Mouse (Mus musculus) heart, postnatal 4 days (tissue): ENCODE results near the gene Ctr9. TPM values are rescaled to one million over a fixed set of nuclear protein-coding genes. Genes with fewer than 3 reads are reported as not detected.
A peak's percentile ranks its signal among the peaks of the same experiment; 100 is the strongest.

Experiments
- DNase-seq: peaks from one replicate; pipeline ENCODE4 v3.0.0; 2021
- total RNA-seq, 2 experiments: library from RNA; stranded (reverse); gene quantifications; 2 replicates each; pipeline ENCODE4 v1.2.3; 2021

Gene Ctr9
- 10 to 100 TPM; 29.1 to 32.2 TPM for total RNA-seq

DNA sequence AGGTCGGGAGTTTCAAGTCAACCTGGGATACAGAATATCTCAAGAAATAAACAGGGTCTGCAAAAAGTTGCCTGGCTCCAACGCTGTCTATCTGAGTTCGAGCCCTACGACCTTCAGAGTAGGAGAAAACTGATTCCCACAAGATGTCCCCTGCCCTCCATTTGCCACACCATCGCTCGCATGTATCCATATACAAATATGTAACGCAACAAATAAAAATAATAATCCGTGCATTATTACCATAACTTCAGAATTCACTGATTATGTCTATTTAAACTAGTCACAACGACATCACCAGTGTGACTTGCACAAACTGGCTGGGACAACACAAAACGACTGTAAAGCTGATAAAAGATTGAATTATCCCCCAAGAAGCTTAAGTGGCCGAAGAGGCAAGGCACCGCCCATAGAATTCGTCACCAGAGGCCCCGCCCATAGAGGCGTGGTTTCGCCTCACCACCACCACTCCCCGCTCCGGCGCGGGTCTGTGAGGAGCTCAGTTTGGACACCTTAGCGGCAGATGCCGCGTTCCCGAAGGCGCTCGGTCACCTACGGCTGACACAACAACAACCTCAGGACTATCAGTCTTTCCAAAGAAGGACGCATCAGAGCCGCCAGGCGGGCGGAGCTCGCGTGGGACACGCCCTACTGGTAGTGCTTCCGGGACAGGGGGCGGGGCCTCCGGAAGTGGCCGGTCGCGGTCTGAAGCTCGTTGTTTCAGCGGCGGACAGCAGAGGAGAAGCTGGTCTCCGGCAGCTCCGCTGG, at the start of gene Ctr9:
Gene Ctr9 (plus strand): TSS at position 671 of the 765 bp plus-strand sequence.
- peak; percentile 95 for DNase-seq

DNA sequence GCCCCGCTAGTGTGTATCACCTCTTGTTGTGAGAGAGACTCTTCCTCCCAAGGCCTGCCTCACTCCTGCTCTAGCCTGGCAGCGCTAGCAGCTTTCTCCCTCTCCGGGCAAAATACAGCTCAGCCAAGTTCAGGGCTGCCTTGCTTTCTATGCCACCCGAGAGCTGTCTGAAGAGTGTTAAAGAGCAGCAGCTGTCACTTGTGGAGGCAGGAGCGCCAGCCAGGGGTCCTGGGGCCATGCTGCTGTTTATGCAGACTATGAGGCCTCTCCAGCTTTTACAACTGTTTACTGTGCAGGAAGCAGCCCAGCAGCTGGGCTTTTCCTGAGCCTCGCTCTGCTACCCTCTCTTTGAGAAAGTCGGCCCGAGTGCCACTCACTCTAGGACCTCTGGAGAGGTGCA, 47.7 kb upstream of the Ctr9 start:
- DNase-seq: peak; percentile 16

DNA sequence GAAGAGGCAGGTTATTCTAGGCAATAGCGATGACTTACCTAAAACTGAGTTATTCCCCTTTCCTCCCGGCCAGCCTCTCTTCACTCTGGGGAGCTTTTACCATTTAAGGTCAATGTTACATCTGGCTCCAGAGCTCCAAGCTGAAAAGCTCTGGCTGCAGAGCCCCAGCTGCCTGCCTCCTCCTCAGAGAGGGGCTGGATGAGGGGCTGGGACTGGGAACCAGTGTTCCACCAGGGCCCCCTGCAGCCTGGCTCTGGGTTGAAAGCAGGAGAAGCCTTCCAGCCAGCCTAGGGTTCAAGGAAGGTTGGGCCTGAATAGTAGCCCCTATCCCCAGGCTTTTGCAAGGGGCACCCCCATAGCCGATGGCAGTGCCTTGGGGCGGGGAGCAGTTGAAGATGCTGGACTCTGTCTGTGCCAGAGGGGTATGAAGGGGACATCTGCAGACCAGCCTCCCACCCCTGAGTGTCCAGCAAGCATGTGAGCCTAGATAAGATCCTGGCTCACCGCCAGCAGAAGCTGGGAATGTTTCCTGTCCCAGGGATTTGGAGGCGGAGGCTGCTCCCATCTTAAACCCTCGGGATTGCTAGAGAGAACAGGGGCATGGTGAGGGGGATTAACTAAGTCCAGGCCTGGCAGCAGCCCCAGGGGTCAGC, 46.6 kb upstream of the Ctr9 start, which contains the start of gene Mrvi1:
Gene Mrvi1 (minus strand): TSS at position 409 of the 653 bp plus-strand sequence.
- peak; percentile 80 for DNase-seq

DNA sequence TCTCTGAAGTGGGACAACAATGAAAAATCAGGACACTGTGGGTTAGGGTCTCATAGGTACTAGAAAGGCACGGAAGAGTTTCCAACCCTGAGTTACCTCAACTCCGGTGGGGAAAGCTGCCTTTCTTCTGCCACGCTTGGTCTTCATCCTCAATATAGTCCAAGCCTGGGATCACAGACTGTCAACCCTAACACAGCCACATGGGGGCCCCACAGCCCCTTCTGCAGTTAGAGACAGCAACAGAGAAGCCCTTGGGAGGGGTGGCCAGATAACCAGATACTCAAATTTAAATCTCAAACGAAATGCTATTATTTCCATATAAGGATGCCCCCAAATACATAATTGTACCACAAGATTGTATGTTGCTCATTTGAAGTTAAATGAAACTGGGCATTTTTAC, 46.0 kb upstream of the Ctr9 start:
- DNase-seq: peak; percentile 69

DNA sequence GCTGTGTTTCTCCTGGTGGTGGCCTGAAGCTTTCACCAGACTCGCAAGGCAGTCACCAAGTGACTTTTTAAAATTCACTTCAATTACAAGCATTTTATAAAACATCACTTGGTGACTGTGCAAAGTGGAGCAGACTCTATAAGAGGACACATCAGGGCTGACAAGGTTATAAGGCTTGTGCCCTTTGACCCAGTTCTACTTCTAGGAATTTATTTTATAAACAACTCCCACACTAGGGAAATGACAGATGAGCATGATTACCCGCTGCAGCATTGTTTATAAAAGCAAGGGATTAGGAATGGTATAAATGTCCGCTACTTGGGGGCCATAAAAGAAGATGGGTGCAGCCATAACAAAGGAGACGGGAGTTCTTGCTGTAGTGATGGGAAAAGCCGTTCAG, 45.1 kb upstream of the Ctr9 start:
- no peak for DNase-seq

DNA sequence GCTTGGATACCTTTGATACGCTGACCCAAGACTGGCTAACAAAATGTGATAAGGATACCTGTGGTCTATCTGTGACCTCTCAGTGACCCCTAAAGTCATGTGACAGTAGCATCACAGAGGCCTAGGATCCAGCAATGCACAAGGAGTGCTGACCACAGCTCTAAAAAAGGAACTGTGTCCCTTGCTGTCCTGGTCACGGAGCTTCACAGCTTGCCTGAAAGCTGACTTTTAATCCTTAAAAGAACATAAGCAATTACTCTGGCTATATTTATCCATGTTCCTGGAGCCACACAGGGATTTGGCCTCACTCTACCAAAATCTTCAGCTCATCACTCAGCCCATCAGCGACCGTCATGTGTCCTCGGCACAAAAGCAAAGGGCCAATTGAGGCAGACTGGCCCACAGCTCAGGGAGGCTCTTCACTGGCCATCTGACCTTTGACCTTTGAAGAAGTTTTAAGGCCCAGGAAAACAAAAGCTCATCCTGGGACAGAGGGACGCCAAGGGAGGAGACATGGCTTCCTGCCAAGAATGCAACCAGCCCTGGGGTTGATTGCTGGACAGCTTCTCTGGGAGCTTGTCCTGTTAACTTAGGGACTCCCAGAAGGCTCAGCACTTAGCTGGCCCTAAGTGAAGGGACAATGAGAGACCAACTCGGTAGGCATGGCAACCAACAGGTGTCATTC, 43.0 kb upstream of the Ctr9 start:
- DNase-seq: peak; percentile 45

DNA sequence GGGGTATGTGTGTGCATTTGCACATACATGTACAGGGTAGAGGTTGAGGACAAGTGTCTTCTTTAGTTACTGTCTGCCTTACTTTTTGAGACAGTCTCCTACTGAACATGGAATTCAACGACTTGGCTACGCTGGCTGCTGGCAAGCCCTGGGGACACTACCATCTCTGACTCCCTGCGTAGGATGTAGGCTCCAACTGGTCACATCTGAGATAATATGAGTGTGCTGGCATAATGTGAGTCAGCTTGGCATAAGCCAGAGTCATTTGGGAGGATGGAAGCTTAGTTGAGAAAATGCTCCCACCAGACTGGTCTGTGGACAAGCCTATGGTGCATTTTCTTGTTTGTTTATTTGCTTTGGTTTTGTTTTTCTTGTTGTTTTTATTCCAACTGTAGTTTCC, 40.7 kb upstream of the Ctr9 start:
- no peak for DNase-seq

DNA sequence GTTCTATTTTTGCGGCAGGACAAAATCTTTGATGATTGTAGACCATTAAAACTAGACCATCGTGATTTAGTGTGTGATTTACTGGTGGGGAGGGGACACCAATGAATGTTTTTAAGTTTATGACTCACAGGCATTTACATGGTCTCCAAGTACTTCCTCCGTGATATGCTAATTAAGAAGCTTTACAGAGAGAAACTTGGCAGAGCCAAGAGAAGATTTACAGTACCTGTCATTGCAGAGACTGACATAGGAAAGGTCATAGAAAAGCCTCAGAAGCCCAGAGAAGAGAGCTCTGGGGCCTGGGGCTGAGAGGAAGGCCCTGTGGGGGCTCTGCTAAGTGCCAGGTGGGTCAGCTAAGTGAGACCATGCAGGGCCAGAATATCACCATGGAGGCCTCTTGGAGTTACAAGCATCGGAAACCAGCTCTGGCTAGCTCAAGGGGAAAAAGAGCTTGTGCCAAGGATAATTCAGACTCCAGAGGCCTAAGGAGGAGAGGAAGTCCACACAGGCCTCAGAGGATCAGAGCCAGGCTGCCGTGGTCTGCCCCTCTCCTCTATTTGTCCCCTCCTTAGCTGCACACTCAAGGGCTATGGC, 39.4 kb upstream of the Ctr9 start:
- no peak for DNase-seq

DNA sequence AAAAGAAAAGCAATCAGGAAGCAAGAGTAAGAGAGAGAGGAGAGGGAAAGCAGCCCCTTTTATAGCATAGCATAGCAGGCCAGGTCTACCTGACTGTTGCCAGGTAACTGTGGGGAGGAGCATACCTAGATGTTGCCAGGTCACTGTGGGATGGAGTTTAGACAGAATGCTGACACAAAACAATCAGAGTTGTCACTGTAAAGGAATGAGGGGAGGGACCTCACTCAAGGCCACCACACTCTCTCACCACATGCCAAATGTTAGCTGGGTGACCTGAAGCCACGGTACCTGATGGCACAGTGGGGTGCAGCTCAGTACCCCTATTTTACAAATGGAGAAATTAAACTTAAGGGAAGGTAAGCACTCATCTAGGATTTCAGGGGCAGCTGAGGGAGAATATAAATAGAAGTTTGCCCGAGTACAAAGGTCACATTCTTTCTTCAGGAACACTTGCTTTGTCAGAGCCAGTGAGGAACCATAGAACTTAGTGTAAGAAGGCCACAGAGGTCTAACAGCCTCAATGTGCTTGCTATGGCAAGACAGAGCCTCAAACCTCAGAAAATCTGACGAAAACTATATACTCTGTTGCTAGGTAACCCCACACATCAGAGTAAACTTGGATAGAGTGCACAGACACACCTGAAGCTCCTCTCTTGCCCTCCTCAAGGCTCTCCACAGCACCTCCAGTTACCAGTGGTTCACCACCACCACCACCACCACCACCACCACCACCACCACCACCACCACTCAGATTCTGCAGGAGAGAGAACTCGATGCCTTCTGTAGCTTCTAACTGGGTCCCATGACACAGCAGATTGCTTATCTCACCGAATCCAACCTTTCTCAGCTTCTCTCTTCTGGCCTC, 38.2 kb upstream of the Ctr9 start:
- DNase-seq: no peak

DNA sequence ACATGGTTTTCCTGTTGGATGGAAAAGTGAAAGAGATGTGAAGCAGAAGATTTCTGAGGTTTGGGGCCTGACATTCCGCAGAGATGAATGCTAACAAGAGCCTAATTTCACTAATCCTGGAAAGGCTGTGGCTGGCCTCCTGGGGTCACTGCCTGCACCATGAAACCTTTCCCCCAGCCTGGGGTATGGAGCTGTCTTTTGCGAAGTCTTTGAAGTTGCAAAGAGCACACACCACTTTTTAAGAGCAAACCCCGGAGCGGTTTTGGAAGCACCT, 37.6 kb upstream of the Ctr9 start:
- DNase-seq: no peak

DNA sequence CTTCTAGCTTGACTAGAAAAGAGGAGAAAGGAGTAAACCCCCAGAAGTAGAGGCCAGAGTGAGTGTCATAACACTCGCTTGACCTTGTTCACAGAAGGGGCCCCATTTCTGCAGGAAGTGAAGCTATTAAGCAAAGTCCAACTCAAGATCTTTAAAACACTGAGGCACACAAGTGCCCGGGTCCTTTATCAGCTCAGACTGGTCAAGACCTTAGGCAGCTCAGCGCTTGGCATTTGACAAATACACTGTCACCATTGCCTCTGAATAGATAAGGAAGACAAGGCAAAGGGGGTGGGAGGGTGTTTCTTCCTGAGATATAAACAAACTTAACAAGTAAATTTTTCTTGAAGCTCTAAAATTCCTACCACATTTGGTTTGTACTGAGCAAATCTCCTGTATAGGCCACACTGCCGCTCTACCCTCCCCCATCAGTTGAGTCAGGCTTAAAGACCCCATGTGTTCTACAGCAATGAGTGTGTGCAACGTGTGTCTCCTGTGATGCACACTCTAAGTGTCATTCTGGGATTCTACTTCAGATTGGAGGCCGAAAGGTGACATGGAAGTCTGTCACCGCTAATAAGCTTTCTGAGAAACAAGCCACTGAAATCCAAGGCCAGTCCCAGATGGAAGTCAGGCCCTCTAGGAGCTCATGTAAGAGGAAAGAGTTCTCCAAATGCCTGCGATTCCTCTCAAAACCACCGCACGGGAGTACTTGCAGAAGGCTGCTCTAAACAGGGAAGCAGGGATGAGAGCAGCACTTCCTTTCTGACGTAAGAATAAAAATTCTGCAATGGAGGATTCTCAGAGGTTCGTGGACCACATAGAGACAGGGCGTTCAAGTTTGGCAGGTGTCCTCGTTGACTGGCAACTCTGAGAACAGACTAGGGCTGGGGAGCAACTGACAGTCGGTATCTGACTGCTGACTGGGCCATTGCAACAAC, 29.6 kb upstream of the Ctr9 start:
- DNase-seq: no peak

DNA sequence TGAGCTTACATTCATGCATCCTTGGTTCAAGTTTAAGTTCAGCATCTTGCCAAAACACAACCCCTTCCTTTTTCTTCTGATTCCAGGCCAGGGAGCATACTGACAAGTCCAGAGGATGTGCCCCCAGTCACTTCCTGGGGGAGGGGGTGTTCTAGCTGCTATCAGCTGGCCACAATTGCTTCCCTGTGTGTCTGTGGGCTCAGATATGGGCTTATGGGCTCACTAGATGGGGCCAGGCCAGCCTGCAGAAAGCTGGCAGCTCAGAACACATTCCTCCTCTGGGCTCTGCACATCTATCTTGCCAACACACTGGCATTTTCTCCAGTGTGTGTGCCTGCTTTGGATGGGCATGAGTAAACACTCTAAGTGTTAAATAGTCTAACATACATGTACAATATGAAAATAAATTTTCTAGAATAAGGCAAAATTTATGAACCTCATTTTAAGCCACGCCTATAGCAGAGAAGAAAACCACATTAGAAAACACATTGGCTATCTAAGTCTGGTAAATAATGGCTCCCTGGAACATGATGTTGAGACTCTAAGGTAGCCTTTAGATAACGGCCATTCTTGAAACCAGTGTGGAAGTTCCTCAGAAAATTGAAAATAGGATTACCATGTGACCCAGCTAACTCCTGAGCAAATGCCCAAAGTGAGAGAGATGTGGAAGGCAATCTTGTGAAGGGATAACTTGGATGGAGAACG, 24.5 kb upstream of the Ctr9 start:
- no peak for DNase-seq

DNA sequence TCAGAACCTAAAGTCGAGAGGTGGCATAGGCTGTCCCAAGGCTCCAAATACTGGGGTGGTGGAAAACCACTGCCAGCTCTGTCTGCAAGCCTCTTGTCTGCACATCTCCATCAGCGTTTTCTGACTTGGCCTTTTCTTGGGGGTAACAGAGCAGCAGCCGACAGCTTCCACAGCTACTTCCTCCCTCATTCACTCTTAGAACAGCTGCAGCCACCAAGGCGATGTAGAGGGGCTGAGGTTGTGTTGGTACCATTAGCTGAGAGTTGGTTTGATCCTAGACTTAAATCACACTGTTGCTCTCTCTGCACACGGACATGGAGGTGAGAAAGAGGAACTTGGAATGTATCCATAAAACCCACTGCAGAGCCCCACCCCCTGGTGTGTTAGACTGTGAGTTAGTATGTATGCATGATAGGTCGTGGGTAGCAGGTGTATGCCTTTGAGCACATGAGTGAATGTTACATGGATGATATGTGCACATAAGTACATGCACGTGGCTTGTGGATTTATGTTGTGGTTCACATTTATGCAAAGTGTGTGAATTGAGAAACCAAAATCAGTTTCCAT, 14.6 kb upstream of the Ctr9 start:
- DNase-seq: no peak

DNA sequence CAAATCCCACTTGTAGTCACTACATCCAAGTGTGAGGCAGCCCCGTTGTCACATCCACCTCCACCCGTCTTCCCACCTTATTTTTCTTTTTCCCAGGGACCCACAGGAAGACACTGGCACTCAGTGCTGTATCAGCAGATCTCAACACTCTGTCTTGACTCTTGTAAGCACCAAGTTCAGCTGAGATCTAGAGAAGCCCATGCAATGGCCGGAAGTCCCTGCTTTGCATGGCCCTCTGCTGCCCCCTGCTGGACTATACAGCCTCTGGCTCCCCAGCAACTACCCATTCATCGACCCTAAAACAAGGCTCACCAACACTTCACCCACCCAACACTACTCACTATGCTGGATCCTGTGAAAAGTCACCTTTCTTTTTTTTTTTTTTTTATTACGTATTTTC, 13.9 kb upstream of the Ctr9 start:
- DNase-seq: peak; percentile 94

DNA sequence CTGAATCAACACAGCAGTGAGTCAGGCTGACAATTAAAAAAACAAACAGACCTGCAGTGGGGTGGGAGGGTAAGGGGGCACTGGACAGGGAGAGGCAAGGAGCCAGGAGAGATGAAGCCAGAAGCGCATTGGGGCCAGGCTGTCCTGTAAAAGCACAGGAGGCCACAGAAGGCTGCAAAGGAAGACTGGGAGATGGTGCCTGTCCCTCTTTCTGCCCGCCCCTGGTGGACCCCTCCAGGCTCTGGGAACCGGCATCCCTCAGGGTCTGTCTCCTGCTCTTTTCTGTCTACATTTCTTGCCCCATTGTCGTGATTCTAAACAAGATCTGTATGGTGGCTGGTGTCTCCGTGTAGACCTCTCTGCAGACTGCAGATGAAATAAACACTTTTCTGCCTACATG, 13.0 kb upstream of the Ctr9 start:
- DNase-seq: no peak

DNA sequence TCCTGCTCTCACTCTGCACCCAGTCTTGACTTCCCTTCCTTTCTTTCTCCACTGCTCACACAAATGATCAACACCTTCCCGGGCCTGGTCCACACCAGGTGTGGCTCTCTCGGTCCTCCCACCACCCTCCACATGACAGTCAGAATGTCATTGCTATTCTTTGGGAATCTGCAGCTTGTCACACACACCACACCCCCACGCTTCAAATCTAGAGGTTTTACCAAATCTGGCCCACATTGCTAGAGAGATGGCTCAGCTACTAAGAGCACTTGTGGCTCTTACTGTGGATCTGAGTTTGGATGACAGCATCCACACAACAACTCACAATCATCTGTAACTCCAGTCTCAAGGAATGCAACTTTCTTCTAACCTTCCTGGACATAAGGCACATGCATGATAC, 11.8 kb upstream of the Ctr9 start:
- DNase-seq: no peak

DNA sequence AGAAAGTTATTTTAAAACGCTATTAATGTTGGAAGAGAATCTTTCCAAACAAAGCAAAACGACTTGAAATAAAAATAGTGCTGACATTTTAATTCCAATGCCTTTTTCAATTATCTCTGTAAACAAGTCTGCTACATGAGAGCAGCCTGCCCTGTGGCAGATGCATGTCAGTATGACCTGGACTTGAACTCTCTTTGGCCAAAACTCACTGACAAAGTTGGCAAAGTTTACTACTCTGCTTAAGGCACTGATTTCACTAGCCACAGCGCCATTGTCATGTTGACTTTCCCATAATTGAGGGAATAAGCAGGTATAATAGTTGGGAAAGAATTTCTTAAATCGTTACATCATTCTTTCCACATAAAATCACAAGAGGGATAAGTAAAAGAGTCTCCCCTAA, 7.9 kb upstream of the Ctr9 start:
- DNase-seq: no peak

DNA sequence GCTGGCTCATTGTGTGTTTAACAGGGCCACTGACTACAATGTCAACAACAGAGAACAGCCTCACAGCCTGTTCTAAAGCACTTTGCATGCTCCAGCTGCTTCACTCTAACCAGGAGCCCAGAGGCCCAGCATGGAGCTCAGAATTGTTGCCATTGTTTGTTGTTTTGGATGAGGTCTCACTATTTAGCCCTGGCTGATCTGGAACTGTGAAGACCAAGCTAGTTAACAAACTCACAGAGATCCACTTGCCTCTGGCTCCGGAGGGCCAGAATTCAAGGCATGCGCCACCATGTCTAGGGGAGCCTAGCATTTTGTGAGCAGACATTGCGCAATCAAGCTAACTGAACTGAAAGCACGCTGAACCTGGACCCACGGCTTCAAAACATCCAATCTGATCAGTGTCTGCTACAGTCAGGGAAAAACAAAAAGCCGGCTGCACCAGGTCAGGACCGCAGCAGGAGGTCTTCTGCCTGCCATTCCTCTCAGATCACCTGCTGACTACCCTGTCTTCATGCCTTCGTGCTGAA, 4.6 kb upstream of the Ctr9 start:
- no peak for DNase-seq

DNA sequence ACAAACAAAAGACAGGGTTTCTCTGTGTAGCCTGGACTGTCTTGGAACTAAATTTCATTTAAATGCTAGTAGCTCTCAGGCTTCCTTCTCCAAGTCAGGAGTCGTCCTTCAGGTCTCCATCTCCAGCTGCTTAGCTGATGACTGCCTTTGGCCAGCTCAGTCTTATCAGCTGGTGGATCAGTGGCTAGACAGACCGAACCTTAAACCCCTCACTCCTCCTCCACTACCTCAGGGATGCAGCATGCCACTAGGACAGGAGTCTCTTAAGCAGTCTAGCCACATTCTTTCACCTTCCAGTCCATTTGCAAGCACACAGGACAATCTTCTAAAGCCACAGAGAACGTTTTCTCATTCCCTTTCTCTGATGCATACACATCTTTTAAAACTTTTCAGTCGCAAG, 3.8 kb upstream of the Ctr9 start:
- DNase-seq: no peak

DNA sequence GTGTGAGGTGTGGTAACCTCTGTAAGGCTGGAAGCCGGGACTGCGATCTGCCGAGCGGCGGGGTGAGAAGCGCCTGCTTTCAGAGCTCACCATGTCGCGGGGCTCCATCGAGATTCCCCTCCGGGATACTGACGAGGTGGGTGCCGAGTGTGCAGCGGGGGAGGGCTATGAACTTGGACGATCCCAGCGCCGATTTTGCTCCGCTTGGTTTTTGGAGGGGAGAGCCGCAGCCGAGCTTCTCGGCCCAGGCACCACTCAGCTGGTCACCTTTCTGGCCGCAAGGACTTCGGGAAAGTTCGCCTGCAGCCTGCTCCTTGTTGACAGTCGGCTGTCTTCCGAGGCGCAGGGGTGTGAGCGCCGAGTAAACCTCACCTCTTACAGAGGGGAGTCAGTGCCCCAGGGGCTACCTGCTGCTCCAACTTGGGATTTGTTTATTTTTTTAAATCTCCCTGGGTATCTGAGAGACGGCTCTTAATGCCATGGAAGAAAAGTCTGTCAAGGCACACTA, 349 bp downstream of the Ctr9 start:
- no peak for DNase-seq
